Mouse (Mus musculus): Measurements from ENCODE around the gene Anapc2. TPM values are rescaled to one million over a fixed set of nuclear protein-coding genes. Genes with fewer than 3 reads are reported as not detected.

Gene Anapc2
- 139 and 143 TPM in 2 replicates for polyA plus RNA-seq (2015; fragmentation: Nextera tagmentation; extraction: Ambion mirVana)

DNA sequence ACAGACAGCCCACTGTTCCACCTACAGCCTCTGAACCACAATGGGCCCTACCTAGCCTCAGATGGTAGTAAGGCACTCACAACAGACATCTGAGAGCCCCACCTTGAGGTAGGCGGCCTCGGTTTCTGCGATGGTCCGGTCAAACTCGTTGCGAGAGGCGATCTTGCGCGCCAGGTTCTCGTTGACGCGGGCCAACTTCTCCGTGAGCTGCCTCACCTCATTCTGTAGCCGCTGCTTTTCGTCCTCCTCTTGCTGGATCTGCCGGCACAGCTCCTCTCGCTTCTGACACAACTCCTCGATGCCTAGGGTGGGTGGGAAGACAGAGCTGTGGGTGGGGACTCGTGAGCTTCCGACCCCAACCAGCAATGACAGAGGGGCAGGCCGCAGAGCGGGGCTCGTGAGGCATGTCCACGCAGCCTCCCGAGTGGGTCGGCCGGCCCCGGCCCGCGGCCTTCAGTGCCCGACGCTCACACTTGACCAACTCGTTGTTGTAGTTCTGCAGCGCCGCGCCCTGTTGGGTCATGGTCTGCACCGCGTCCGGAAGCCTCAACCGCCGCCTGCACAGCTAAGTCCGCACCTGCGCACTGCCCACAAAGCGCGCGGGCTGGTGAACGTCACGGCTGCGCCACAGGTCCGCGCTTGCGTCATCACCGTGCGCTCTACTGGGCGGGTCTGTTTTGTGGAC lies at the start of gene Anapc2, which contains the start of gene Ssna1:
Gene Anapc2, plus strand, starts transcription at position 652 of the 685 bp plus-strand sequence.
Gene Ssna1, minus strand, starts transcription at position 612 of the 685 bp plus-strand sequence.
- under 1% methylated on average over 55 of the region's 55 CpGs for WGBS
- Histone ChIP-seq H3K4me2 (peak within 1 kb of the TSS; percentile 97), H3K9me3 (no peaks in the 10 kb centered on the region), H3K9ac (peak within 1 kb of the TSS; percentile 91), H3K4me1 (replicated peaks) (peaks cover 56% of the 10 kb centered on the region), H3K4me3 (peak within 1 kb of the TSS; percentile 87), H3K36me3 (peaks cover 52% of the 10 kb centered on the region), H3K27me3 (no peaks in the 10 kb centered on the region), H3K27ac (replicated peaks) (peak within 1 kb of the TSS; percentile 79)
- peak; percentile 96 for ATAC-seq (ENCODE audit: low FRiP score, low read depth)

DNA sequence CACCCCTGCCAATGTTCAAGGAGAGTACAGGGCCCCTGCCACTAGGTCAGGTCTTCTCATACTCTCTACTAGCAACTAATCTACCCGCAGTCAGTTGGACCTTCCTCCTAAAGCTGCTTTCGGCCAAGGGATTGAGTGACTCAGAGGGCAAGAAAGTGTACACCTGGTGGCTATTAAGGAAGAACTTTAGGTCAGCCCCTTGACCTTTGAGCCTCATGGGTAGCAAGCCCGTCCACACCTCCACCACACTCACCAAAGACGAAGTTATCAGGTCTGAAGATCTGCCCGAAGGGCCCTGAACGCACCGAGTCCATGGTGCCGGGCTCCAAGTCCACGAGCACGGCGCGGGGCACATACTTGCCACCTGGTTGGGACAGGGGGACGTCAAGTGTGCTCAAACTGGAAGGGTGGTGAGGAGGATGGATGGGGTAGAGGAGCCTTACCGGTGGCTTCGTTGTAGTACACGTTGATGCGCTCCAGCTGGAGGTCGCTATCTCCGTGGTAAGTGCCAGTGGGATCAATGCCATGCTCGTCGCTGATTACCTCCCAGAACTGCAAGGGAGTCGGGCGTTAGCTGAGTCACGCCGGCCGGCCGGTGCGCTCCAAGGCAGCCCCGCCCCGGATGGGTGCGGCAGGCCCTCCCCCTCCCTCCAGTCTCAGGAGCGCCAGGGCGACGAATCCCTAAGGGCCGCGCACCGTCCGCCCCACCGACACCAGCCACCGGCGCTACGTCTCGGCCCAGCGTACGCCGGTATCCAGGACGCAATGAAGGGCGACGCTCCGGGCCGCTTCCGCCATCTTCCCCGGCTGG lies 48.4 kb upstream of the Anapc2 start:
- Histone ChIP-seq H3K27ac (replicated peaks) (peak overlapping the region; percentile 93), H3K9ac (peak overlapping the region; percentile 70), H3K36me3 (peaks cover 5% of the 10 kb centered on the region), H3K4me3 (peak overlapping the region; percentile 72), H3K9me3 (no peaks in the 10 kb centered on the region), H3K4me1 (replicated peaks) (peaks cover 23% of the 10 kb centered on the region), H3K27me3 (no peaks in the 10 kb centered on the region), H3K4me2 (peak overlapping the region; percentile 94)
- no peak; the same call in 1 of the 2 replicates for ATAC-seq (ENCODE audit: low FRiP score, low read depth)
- WGBS: 3% methylated on average over 53 of the region's 53 CpGs

DNA sequence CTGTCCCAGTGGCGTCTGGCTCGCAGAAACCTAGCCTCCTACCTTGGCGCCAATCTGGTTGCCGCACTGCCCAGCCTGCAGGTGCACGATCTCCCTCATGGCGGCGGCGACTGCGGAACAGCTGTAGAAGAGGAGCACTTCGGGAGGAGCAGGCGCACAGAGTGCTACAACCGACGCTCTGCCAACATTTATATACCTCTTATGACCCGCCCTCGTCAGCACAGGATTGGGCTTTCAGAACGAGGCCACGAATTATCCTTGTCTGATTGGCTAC lies 47.8 kb upstream of the Anapc2 start, which contains the start of gene Tubb4b:
Gene Tubb4b, minus strand, starts transcription at position 211 of the 274 bp plus-strand sequence.
- ATAC-seq (ENCODE audit: low FRiP score, low read depth): no peak
- no peaks in the 10 kb centered on the region for H3K27me3 ChIP-seq
- H3K36me3 ChIP-seq: peaks cover 5% of the 10 kb centered on the region
- WGBS: 0% methylated on average over 17 of the region's 17 CpGs
- H3K9me3 ChIP-seq: no peaks in the 10 kb centered on the region
- H3K27ac ChIP-seq (replicated peaks): peak within 1 kb of the TSS; percentile 99
- peak within 1 kb of the TSS; percentile 72 for H3K4me3 ChIP-seq
- H3K4me1 ChIP-seq (replicated peaks): peaks cover 24% of the 10 kb centered on the region
- H3K9ac ChIP-seq: peak within 1 kb of the TSS; percentile 70
- peak within 1 kb of the TSS; percentile 94 for H3K4me2 ChIP-seq

DNA sequence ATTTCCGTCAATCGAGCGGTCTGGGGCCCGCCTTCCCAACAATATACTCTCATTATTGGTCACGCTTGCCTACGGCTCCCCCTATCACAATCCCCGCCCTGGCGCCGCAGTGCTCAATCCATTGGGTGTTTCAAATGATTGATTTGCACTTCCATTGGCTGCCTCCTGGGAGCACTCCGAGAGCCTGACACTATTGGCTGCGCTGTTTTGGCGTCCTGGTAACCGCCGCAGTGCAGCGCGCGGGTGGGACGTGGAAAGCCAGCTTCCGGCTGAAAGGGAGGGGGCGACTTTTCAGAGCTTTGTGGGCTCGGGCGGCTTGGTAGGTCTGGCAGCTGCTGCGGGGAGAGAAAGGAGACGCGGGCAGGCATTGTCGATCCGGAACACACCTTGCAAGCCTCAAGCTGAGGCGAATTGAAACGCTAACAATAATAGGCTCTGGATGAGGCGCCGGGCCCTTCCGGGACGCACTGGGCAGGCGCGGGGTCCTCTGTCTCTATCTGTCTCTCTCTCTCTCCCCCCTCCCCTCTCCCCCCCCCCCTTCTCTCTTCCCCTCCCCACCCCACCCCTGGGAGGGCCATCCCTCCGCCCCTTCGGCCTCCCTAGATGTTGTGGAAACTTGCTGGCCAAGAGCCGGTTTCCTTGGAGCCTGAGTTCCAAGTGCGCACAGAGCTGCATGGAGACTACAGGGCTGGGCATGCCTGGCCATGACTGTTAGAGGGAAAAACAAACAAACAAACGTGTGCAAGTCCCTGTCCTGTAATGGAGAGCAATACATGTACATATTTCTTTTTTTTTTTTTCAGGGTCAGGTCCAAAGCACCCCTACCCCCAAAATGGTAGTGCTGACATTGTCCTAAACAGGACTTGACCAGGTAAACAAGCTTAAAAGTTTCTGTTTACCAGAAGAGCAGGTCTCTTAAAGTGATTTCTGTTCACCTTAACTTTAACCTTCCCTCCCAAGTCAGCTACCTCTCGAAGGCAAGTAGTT lies 47.2 kb upstream of the Anapc2 start:
- peaks cover 5% of the 10 kb centered on the region for H3K36me3 ChIP-seq
- ATAC-seq (ENCODE audit: low FRiP score, low read depth): peak; percentile 98
- WGBS: 2% methylated on average over 40 of the region's 41 CpGs
- no peaks in the 10 kb centered on the region for H3K27me3 ChIP-seq
- H3K4me3 ChIP-seq: peak overlapping the region; percentile 72
- H3K4me2 ChIP-seq: peak overlapping the region; percentile 54
- H3K9me3 ChIP-seq: no peaks in the 10 kb centered on the region
- H3K4me1 ChIP-seq (replicated peaks): peaks cover 24% of the 10 kb centered on the region
- H3K27ac ChIP-seq (replicated peaks): peak overlapping the region; percentile 99
- H3K9ac ChIP-seq: peak overlapping the region; percentile 62

DNA sequence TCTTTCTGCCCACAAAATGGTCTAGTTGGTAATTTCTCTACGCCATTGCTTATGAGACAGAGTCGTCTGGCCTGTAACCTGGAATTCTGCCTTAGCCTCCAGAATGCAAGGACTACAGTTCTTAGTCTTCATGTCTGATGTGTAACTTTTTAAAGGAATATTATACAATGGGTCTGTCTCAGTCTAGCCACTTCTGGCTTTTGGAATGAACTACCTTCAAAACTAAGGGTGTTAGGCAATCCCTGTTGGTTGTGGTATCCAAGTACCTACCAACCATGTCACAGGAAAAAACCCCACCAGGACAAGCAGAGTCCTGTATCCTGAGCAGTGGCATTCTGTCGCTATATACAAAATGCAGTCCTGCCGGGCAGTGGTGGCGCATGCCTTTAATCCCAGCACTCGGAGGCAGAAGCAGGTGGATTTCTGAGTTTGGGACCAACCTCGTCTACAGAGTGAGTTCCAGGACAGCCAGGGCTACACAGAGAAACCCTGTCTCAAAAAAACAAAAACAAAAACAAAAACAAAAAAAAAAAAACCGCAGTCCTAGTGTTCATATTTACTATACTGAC lies 46.4 kb upstream of the Anapc2 start:
- Histone ChIP-seq H3K4me2 (peak overlapping the region; percentile 54), H3K27ac (replicated peaks) (peak overlapping the region; percentile 99), H3K27me3 (no peaks in the 10 kb centered on the region), H3K9ac (no peak overlapping the region), H3K4me3 (0 out of 2 replicates have a peak overlapping the region, but pooled peaks have one; percentile 72), H3K36me3 (peaks cover 5% of the 10 kb centered on the region), H3K9me3 (no peaks in the 10 kb centered on the region), H3K4me1 (replicated peaks) (peaks cover 24% of the 10 kb centered on the region)
- ATAC-seq (ENCODE audit: low FRiP score, low read depth): no peak
- WGBS: 72% methylated on average over 8 of the region's 8 CpGs

DNA sequence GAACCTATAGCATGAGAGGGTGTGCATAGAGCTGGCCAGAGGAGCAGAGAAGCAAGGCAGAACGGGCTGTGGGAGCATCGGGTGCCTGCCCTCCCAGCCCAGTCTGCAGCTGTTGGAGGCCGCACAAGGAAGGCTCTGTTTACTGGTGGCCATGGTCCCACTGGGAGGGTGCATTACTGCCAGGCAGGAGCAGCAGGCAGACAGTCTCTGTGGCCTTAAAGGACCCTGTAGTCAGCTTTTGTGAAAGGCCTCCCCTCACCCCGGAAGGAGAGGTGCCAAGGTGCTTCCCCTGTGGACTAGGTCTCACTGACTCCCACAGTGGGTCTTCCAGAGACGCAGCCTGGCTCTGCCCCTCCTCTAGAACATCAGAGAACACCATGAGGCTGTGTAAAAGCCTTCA lies 45.4 kb upstream of the Anapc2 start:
- no peak overlapping the region for H3K4me3 ChIP-seq
- ATAC-seq (ENCODE audit: low FRiP score, low read depth): no peak

DNA sequence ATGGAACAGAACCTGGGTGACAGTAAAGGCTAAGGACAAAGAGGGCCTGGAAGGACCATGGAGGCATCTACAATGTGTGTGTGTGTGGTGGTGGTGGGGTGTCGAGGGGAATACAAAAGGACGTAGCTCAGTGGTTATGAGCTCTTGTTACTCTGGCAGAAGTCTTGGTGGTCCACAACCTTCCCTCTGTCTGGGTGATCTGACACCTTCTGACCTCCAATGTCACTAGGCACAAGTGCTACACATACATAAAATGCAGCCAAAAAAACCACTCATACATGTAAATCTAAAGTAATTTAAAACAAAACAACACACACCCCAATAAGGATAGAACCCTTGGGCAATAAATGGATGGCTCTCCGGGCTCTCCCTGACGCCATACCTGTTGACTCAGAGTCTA lies 44.9 kb upstream of the Anapc2 start:
- 90% methylated on average over 4 of the region's 4 CpGs for WGBS
- no peaks in the 10 kb centered on the region for H3K9me3 ChIP-seq
- no peak overlapping the region for H3K4me2 ChIP-seq
- no peak overlapping the region for H3K4me3 ChIP-seq
- no peak overlapping the region for H3K27ac ChIP-seq (replicated peaks)
- no peaks in the 10 kb centered on the region for H3K36me3 ChIP-seq
- peaks cover 24% of the 10 kb centered on the region for H3K4me1 ChIP-seq (replicated peaks)
- no peaks in the 10 kb centered on the region for H3K27me3 ChIP-seq
- no peak overlapping the region for H3K9ac ChIP-seq
- ATAC-seq (ENCODE audit: low FRiP score, low read depth): no peak

More for the DNA sequence above, 45.4 kb upstream of the Anapc2 start:
- WGBS: 75% methylated on average over 5 of the region's 5 CpGs
- Histone ChIP-seq H3K9me3 (no peaks in the 10 kb centered on the region), H3K4me2 (no peak overlapping the region), H3K27me3 (no peaks in the 10 kb centered on the region), H3K9ac (no peak overlapping the region), H3K36me3 (peaks cover 2% of the 10 kb centered on the region), H3K4me1 (replicated peaks) (peaks cover 24% of the 10 kb centered on the region), H3K27ac (replicated peaks) (no peak overlapping the region)

DNA sequence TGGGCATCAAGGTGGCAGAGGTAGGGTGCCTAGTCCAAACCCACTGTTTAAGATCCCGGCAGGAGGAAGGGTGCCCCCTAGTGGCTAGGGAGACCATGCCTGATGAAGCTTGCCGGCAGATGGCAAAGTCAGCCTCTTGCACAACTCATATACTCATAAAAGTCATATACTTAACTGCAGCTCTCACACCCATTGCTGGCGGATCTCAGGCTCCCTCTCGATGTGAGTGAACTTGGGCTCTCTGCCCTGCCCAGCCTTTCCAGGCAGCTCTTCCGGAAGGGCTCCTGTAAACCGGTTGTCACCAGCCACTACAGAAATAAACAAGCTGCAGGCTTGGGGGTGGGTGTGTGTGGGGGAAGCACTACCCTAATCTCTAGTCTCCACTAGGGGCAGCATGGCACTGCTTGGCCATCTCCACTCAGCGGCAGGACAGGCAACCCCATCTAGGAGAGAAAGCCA lies 43.8 kb upstream of the Anapc2 start:
- Histone ChIP-seq H3K9ac (no peak overlapping the region), H3K4me2 (peak overlapping the region; percentile 38), H3K27ac (replicated peaks) (peak overlapping the region; percentile 68), H3K9me3 (no peaks in the 10 kb centered on the region), H3K27me3 (no peaks in the 10 kb centered on the region), H3K4me1 (replicated peaks) (peaks cover 18% of the 10 kb centered on the region), H3K4me3 (peak overlapping the region; percentile 20; the same call in 1 of the 2 replicates), H3K36me3 (no peaks in the 10 kb centered on the region)
- no peak for ATAC-seq (ENCODE audit: low FRiP score, low read depth)
- WGBS: 2% methylated on average over 7 of the region's 7 CpGs

DNA sequence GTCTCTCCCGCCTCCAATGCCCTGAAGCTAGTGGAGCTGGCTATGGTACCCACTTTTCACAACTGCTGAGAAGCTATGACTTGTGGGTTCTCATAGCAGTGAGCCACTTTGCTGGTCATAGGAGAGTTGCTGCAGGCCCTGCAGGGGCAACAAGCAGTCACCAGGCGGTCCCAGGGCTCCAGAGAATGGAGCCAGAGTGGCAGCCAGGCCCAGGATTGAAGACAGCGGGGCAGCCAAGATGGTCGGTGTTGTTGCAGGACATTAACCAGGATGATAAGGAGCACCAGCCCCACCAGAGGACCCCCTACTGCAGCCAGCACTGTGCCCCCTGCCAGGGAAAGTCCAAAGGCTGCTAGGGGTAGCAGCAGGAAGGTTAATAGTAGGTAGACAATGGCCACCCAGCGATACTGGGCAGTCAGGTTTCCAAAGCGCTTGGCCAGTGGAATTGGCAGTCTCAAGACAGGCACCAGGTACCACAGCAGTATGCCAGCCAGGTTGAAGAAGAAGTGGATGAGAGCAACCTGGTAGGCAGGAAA lies 43.2 kb upstream of the Anapc2 start:
- Histone ChIP-seq H3K27ac (replicated peaks) (0 out of 2 replicates have a peak overlapping the region, but pooled peaks have one; percentile 68), H3K27me3 (no peaks in the 10 kb centered on the region), H3K4me1 (replicated peaks) (peaks cover 13% of the 10 kb centered on the region), H3K36me3 (no peaks in the 10 kb centered on the region), H3K4me2 (peak overlapping the region; percentile 38), H3K9ac (no peak overlapping the region), H3K4me3 (no peak overlapping the region), H3K9me3 (no peaks in the 10 kb centered on the region)
- ATAC-seq (ENCODE audit: low FRiP score, low read depth): no peak
- WGBS: 67% methylated on average over 6 of the region's 6 CpGs

DNA sequence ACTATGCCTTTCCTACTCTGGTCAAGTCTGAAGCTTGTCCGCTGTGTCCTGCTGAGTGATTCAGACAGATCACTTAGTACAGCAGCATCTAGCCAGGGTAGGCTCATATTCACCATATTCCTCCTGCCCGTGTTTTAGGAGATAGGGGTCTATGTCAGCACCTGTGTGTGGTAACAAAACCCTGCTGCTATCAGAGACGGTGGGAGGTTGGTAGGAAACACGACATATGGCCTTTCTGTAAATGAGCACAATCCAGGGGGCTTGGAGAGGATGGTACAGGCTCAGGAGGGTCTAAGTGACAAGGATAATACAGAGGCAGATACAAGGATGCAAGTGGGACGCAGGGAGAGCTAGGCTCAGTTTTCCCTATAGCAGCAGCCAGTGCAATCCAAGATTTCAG lies 42.7 kb upstream of the Anapc2 start:
- Histone ChIP-seq H3K9ac (no peak overlapping the region), H3K27ac (replicated peaks) (no peak overlapping the region), H3K27me3 (no peaks in the 10 kb centered on the region), H3K4me3 (no peak overlapping the region), H3K4me1 (replicated peaks) (peaks cover 13% of the 10 kb centered on the region), H3K4me2 (no peak overlapping the region), H3K9me3 (no peaks in the 10 kb centered on the region), H3K36me3 (no peaks in the 10 kb centered on the region)
- WGBS: 88% methylated on average over 5 of the region's 5 CpGs
- no peak for ATAC-seq (ENCODE audit: low FRiP score, low read depth)

DNA sequence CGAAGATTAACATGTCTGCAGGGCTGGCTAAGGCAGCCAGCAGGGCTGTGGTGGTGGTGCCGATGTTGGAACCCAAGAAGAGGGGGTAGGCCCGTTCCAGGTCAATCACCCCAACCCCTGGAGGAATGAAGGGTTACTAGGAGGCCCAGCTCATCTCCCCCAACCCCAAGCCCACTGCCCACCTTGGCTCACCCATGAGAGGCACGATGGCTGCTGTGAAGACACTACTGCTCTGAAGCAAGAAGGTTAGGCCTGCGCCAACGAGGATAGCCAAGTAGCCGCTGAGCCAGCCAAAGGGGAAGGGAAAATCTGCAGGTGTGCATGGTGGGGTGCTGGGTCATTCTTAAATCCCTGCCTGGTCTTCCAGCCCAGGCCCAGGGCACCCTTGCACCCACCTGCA lies 41.7 kb upstream of the Anapc2 start:
- no peaks in the 10 kb centered on the region for H3K36me3 ChIP-seq
- H3K9ac ChIP-seq: no peak overlapping the region
- H3K9me3 ChIP-seq: no peaks in the 10 kb centered on the region
- no peak overlapping the region for H3K27ac ChIP-seq (replicated peaks)
- WGBS: 89% methylated on average over 7 of the region's 7 CpGs
- H3K4me3 ChIP-seq: no peak overlapping the region
- H3K27me3 ChIP-seq: no peaks in the 10 kb centered on the region
- H3K4me2 ChIP-seq: no peak overlapping the region
- peaks cover 10% of the 10 kb centered on the region for H3K4me1 ChIP-seq (replicated peaks)
- no peak for ATAC-seq (ENCODE audit: low FRiP score, low read depth)
